ENCODE assay signal across 13 mouse cellular contexts in genomic region chr12:25389202-25389601, GRCm38 (mm10).
DNase-seq lines count a peak whose midpoint lies in the region; ATAC-seq and TF ChIP-seq lines count a peak whose summit lies in the region.
"Had no signal": no experiment of that assay in that cellular context is flagged by ENCODE, and none has a peak within 500 bp of the region (broad histone marks: within the 10 kb centered on the region; RNA-seq: fewer than 3 reads in every experiment).

No protein-coding gene starts in this region.

- H3K27me3 ChIP-seq in midbrain, embryonic 11.5 days (ENCODE audit: control insufficient read depth, insufficient read depth, low read length): no peaks in the 10 kb centered on the region
- H3K27me3 ChIP-seq in midbrain, embryonic 14.5 days (ENCODE audit: control insufficient read depth, insufficient read depth, low read length): no peaks in the 10 kb centered on the region
- no peaks in the 10 kb centered on the region for H3K27me3 ChIP-seq in hindbrain, embryonic 10.5 days (ENCODE audit: insufficient read depth, poor library complexity, severe bottlenecking)

- no peaks in the 10 kb centered on the region for H3K9me3 ChIP-seq in midbrain, embryonic 11.5 days (ENCODE audit: control insufficient read depth, low read length)
- H3K9me3 ChIP-seq in midbrain, embryonic 14.5 days (ENCODE audit: control insufficient read depth, low read length): no peaks in the 10 kb centered on the region
- H3K9me3 ChIP-seq in hindbrain, embryonic 10.5 days: no peaks in the 10 kb centered on the region

- no peak overlapping the region for H3K4me2 ChIP-seq in midbrain, embryonic 11.5 days
- no peak overlapping the region for H3K4me2 ChIP-seq in midbrain, embryonic 14.5 days (ENCODE audit: low read length)

- no peaks in the 10 kb centered on the region for H3K36me3 ChIP-seq in midbrain, embryonic 11.5 days (ENCODE audit: control insufficient read depth, insufficient read depth, low read length)
- no peaks in the 10 kb centered on the region for H3K36me3 ChIP-seq in midbrain, embryonic 14.5 days (ENCODE audit: control insufficient read depth, insufficient read depth, low read length)
- no peaks in the 10 kb centered on the region for H3K36me3 ChIP-seq in hindbrain, embryonic 10.5 days

- no peaks in the 10 kb centered on the region for H3K4me1 ChIP-seq in midbrain, embryonic 11.5 days (ENCODE audit: control insufficient read depth, insufficient read depth, low read length)
- H3K4me1 ChIP-seq in midbrain, embryonic 14.5 days (ENCODE audit: control insufficient read depth, insufficient read depth, low read length): no peaks in the 10 kb centered on the region
- H3K4me1 ChIP-seq in hindbrain, embryonic 10.5 days (replicated peaks): peaks cover 12% of the 10 kb centered on the region; the same call in 1 of the 2 replicates

- H3K9ac ChIP-seq in midbrain, embryonic 11.5 days (ENCODE audit: low read length): no peak overlapping the region
- H3K9ac ChIP-seq in midbrain, embryonic 14.5 days (replicated peaks; ENCODE audit: low read length): no peak overlapping the region

- DNase-seq in midbrain, embryonic 11.5 days (ENCODE audit: low spot score, missing footprints): peak; percentile 23
- DNase-seq in midbrain, embryonic 14.5 days: no peak
- DNase-seq in gastrocnemius, adult 2 months: no peak
- no peak for DNase-seq in urinary bladder, postnatal 14 days (ENCODE audit: low spot score)
- DNase-seq in hindbrain, embryonic 10.5 days (ENCODE audit: low spot score): no peak
- DNase-seq: cerebellum, postnatal 14 days; gastrocnemius, postnatal 10 days; kidney, adult 8-10 months; thymus, postnatal 4 days had no signal

- no peak overlapping the region for H3K27ac ChIP-seq in midbrain, embryonic 11.5 days (ENCODE audit: low read depth, low read length)
- H3K27ac ChIP-seq in midbrain, embryonic 14.5 days (replicated peaks; ENCODE audit: low read depth, low read length): no peak overlapping the region
- H3K27ac ChIP-seq in gastrocnemius, adult 2 months: no peak overlapping the region
- no peak overlapping the region for H3K27ac ChIP-seq in hindbrain, embryonic 10.5 days

- no peak for TF ChIP-seq CTCF in gastrocnemius, adult 2 months (IDR thresholded peaks at IDR 0.05)

- intact Hi-C loops in gastrocnemius, adult 2 months (cut with DNase I): no loop called here

- ATAC-seq in midbrain, embryonic 11.5 days (ENCODE audit: low FRiP score): no peak
- ATAC-seq in midbrain, embryonic 14.5 days (ENCODE audit: low FRiP score, low TSS enrichment): no peak
- ATAC-seq in granulocyte monocyte progenitor cell, adult 5-6 weeks (replicated peaks; ENCODE audit: poor library complexity, severe bottlenecking): peak; percentile 94
- ATAC-seq in megakaryocyte, adult 5-6 weeks (ENCODE audit: poor library complexity, severe bottlenecking): peak; percentile 90
- ATAC-seq: forebrain, embryonic 16.5 days had no signal

- WGBS in midbrain, embryonic 11.5 days: 76% methylated on average over 5 of the region's 5 CpGs
- 85% methylated on average over 5 of the region's 5 CpGs for WGBS in midbrain, embryonic 14.5 days
- 67% methylated on average over 5 of the region's 5 CpGs for WGBS in hindbrain, embryonic 10.5 days

- no peak overlapping the region for H3K4me3 ChIP-seq in midbrain, embryonic 11.5 days (ENCODE audit: low read depth, low read length)
- no peak overlapping the region for H3K4me3 ChIP-seq in midbrain, embryonic 14.5 days (replicated peaks; ENCODE audit: low read depth, low read length)
- H3K4me3 ChIP-seq in gastrocnemius, adult 2 months: no peak overlapping the region
- H3K4me3 ChIP-seq in hindbrain, embryonic 10.5 days: no peak overlapping the region
- H3K4me3 ChIP-seq: myocyte had no signal

Comparison
In these comparisons a context has a peak if more than half of its experiments do, and no peak if none do; other contexts are left out.
1. ATAC-seq: peak in granulocyte monocyte progenitor cell, adult 5-6 weeks (single experiment) and megakaryocyte, adult 5-6 weeks (single experiment); none in midbrain, embryonic 11.5 days (single experiment) and midbrain, embryonic 14.5 days (single experiment).